Mouse (Mus musculus): ENCODE measurements around the gene Aldh3b3. TPM values are rescaled to one million over a fixed set of nuclear protein-coding genes. Genes with fewer than 3 reads are reported as not detected.
A peak's percentile ranks its signal among the peaks of the same experiment; 100 is the strongest.

The Aldh3b3 gene
- total RNA-seq (2021) = not detected

GRCm38 (mm10) chr19:3958470-3958869, at the start of gene Aldh3b3:
Gene Aldh3b3, plus strand, starts transcription at chr19:3958645.
- no peak for DNase-seq (ENCODE audit: extremely low spot score in 1 of 2, low spot score in 1 of 2)

GRCm38 (mm10) chr19:3910206-3910605, 48.2 kb upstream of the Aldh3b3 start:
- DNase-seq (ENCODE audit: extremely low spot score in 1 of 2, low spot score in 1 of 2) = no peak

- DNase-seq (ENCODE audit: extremely low spot score in 1 of 2, low spot score in 1 of 2) = peak; percentile 71 to 87
These were observed 45.9 kb upstream of the Aldh3b3 start, which contains the start of gene Ndufs8 for GRCm38 (mm10) chr19:3912337-3913204. Gene Ndufs8, minus strand, starts transcription at chr19:3912774.

- no peak for DNase-seq (ENCODE audit: extremely low spot score in 1 of 2, low spot score in 1 of 2)
These were observed 44.8 kb upstream of the Aldh3b3 start for GRCm38 (mm10) chr19:3913692-3914091.

GRCm38 (mm10) chr19:3914535-3914934, 43.9 kb upstream of the Aldh3b3 start:
- no peak for DNase-seq (ENCODE audit: extremely low spot score in 1 of 2, low spot score in 1 of 2)

- DNase-seq (ENCODE audit: extremely low spot score in 1 of 2, low spot score in 1 of 2) = no peak
These were observed 41.7 kb upstream of the Aldh3b3 start for GRCm38 (mm10) chr19:3916727-3917126.

GRCm38 (mm10) chr19:3919928-3920327, 38.5 kb upstream of the Aldh3b3 start:
- DNase-seq (ENCODE audit: extremely low spot score in 1 of 2, low spot score in 1 of 2) = no peak

GRCm38 (mm10) chr19:3922661-3923371, 35.6 kb upstream of the Aldh3b3 start:
- no peak for DNase-seq (ENCODE audit: extremely low spot score in 1 of 2, low spot score in 1 of 2)

- DNase-seq (ENCODE audit: extremely low spot score in 1 of 2, low spot score in 1 of 2) = no peak
These were observed 34.9 kb upstream of the Aldh3b3 start for GRCm38 (mm10) chr19:3923586-3923985.

- no peak for DNase-seq (ENCODE audit: extremely low spot score in 1 of 2, low spot score in 1 of 2)
These were observed 34.3 kb upstream of the Aldh3b3 start for GRCm38 (mm10) chr19:3924190-3924589.

- DNase-seq (ENCODE audit: extremely low spot score in 1 of 2, low spot score in 1 of 2) = no peak
These were observed 33.6 kb upstream of the Aldh3b3 start for GRCm38 (mm10) chr19:3924868-3925267.

GRCm38 (mm10) chr19:3925859-3926258, 32.6 kb upstream of the Aldh3b3 start:
- no peak for DNase-seq (ENCODE audit: extremely low spot score in 1 of 2, low spot score in 1 of 2)

GRCm38 (mm10) chr19:3926279-3926678, 32.2 kb upstream of the Aldh3b3 start:
- DNase-seq (ENCODE audit: extremely low spot score in 1 of 2, low spot score in 1 of 2) = no peak

- no peak for DNase-seq (ENCODE audit: extremely low spot score in 1 of 2, low spot score in 1 of 2)
These were observed 31.8 kb upstream of the Aldh3b3 start for GRCm38 (mm10) chr19:3926685-3927084.

GRCm38 (mm10) chr19:3927989-3928388, 30.5 kb upstream of the Aldh3b3 start:
- DNase-seq (ENCODE audit: extremely low spot score in 1 of 2, low spot score in 1 of 2) = no peak

GRCm38 (mm10) chr19:3928779-3929178, 29.7 kb upstream of the Aldh3b3 start:
- DNase-seq (ENCODE audit: extremely low spot score in 1 of 2, low spot score in 1 of 2) = no peak

- peak in 1 of 2 experiments; percentile 62 for DNase-seq (ENCODE audit: extremely low spot score in 1 of 2, low spot score in 1 of 2)
These were observed 29.1 kb upstream of the Aldh3b3 start, which contains the start of gene Aldh3b1 for GRCm38 (mm10) chr19:3929211-3929941. Gene Aldh3b1, minus strand, starts transcription at chr19:3929808.

GRCm38 (mm10) chr19:3930262-3931057, 28.0 kb upstream of the Aldh3b3 start:
- no peak for DNase-seq (ENCODE audit: extremely low spot score in 1 of 2, low spot score in 1 of 2)

GRCm38 (mm10) chr19:3931716-3932115, 26.7 kb upstream of the Aldh3b3 start:
- no peak for DNase-seq (ENCODE audit: extremely low spot score in 1 of 2, low spot score in 1 of 2)
